Mouse (Mus musculus) brain, embryonic 14.5 days (tissue): Measurements from ENCODE around the gene Rnf169. TPM values are rescaled to one million over a fixed set of nuclear protein-coding genes. Genes with fewer than 3 reads are reported as not detected.
A peak's percentile ranks its signal among the peaks of the same experiment; 100 is the strongest.

Source experiments
- DNase-seq: peaks from one replicate; pipeline ENCODE4 v3.0.0-alpha.2; 2011; ENCODE audit warnings: low read depth
- CTCF ChIP-seq: fragments of 200-500 bp; IDR thresholded peaks from 2 replicates; pipeline ENCODE4 v1.5.1; 2012; ENCODE audit warnings: inconsistent platforms, mild to moderate bottlenecking, moderate library complexity, borderline replicate concordance; ENCODE audit not compliant: insufficient read depth, insufficient read length; ENCODE audit errors: extremely low read depth
- POLR2A ChIP-seq: fragments of 200-500 bp; IDR thresholded peaks from 2 replicates; pipeline ENCODE4 v1.6.1; 2012; ENCODE audit warnings: mild to moderate bottlenecking, inconsistent platforms, borderline replicate concordance; ENCODE audit not compliant: poor library complexity, insufficient read depth, insufficient read length, severe bottlenecking; ENCODE audit errors: extremely low read depth
- polyA plus RNA-seq: library from polyadenylated mRNA; depleted of rRNA; stranded (reverse); fragments of >200 nt; gene quantifications from 2 replicates; pipeline ENCODE4 v1.2.3, GENCODE M21; 2012; rRNA removed

Rnf169 gene
- polyA plus RNA-seq, 1 experiment: 10.1 TPM

- peak; percentile 92 for DNase-seq
- TF ChIP-seq CTCF: peak; percentile 96
- no peak for TF ChIP-seq POLR2A
These were observed 103.9 kb downstream of the Rnf169 start for GRCm38 (mm10) chr7:99876345-99876744.

- no peak for TF ChIP-seq POLR2A
- TF ChIP-seq CTCF: no peak
These were observed 104.4 kb downstream of the Rnf169 start for GRCm38 (mm10) chr7:99875891-99876290.

GRCm38 (mm10) chr7:99873965-99874364 lies 106.3 kb downstream of the Rnf169 start:
- no peak for DNase-seq
- no peak for TF ChIP-seq POLR2A
- TF ChIP-seq CTCF: no peak

More at GRCm38 (mm10) chr7:99875891-99876290, 104.4 kb downstream of the Rnf169 start:
- DNase-seq: no peak

Other genes with a start within 250 kb of the Rnf169 start
- gene Olfr521, start 216.9 kb downstream of the Rnf169 start, polyA plus RNA-seq: not detected in 2 replicates
- gene Neu3, start 152.0 kb downstream of the Rnf169 start, polyA plus RNA-seq: 1.7 and 2.2 TPM in 2 replicates
- 0.55 and 0.67 TPM in 2 replicates for gene Xrra1, start 121.3 kb downstream of the Rnf169 start, polyA plus RNA-seq
- 75.5 and 101 TPM in 2 replicates for gene Spcs2, start 117.0 kb downstream of the Rnf169 start, polyA plus RNA-seq
- 0.13 and 0.21 TPM in 2 replicates for gene Chrdl2, start 25.7 kb upstream of the Rnf169 start, polyA plus RNA-seq
- 42.1 and 44.6 TPM in 2 replicates for gene Pold3, start 141.1 kb upstream of the Rnf169 start, polyA plus RNA-seq
- gene Lipt2, start 178.8 kb upstream of the Rnf169 start, polyA plus RNA-seq: 10.6 and 14.0 TPM in 2 replicates
- 1.5 and 1.9 TPM in 2 replicates for gene Kcne3, start 196.1 kb upstream of the Rnf169 start, polyA plus RNA-seq
- gene Pgm2l1, start 246.9 kb upstream of the Rnf169 start, polyA plus RNA-seq: 26.1 and 43.5 TPM in 2 replicates